In the genomic region with DNA sequence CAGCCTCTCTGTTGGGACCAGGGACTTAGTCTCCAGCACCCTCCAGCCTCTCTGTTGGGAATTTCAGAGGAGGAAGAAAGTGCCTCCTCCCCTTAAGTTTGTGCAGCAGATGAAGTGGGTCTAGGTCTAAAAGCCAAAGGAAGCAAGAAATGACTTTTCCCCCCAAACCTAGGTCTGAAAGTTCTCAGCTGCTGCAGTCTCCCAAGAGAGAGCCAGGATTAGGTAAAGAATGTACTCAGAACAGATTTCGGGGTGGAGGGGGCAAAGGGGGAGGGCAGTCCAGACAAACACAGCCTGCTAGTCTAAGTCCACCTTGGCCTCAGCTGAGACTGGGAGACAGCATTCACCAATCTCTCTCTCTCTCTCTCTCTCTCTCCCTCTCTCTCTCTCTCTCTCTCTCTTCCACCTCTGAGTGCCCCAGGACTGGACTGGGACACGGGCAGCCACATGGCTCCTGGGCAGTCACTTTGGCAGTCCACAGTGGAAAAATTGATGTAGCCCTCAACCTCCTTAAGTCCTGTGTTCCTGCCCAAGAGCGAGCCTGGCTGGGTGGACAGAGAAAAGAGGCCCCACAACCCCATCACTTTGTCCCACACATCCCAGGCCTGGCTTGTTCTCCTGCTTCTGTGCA, we compare ENCODE assay signal across 15 mouse cellular contexts. TPM values are rescaled to one million over a fixed set of nuclear protein-coding genes. Genes with fewer than 3 reads are reported as not detected.
DNase-seq lines count a peak whose midpoint lies in the region; ATAC-seq and TF ChIP-seq lines count a peak whose summit lies in the region.
"Had no signal": no experiment of that assay in that cellular context is flagged by ENCODE, and none has a peak within 500 bp of the region (broad histone marks: within the 10 kb centered on the region; RNA-seq: fewer than 3 reads in every experiment).

No protein-coding gene starts in this region.

- peaks cover 47% of the 10 kb centered on the region for H3K4me1 ChIP-seq in kidney, embryonic 15.5 days

- 45% methylated on average over 3 of the region's 3 CpGs for WGBS in kidney, embryonic 15.5 days

- H3K4me2 ChIP-seq in kidney, embryonic 15.5 days = no peak overlapping the region

- intact Hi-C loops in gastrocnemius, adult 2 months (cut with DNase I) = no loop called here

- no peak overlapping the region for H3K4me3 ChIP-seq in gastrocnemius, adult 2 months
- H3K4me3 ChIP-seq in kidney, embryonic 15.5 days (replicated peaks) = no peak overlapping the region

- no peak for ATAC-seq in kidney, embryonic 15.5 days (replicated peaks; ENCODE audit: low FRiP score)

- TF ChIP-seq CTCF in gastrocnemius, adult 2 months (IDR thresholded peaks at IDR 0.05) = no peak

- no peak overlapping the region for H3K9ac ChIP-seq in kidney, embryonic 15.5 days
- H3K9ac ChIP-seq: liver, embryonic 14.5 days had no signal

- H3K27me3 ChIP-seq in kidney, embryonic 15.5 days = no peaks in the 10 kb centered on the region

- no peaks in the 10 kb centered on the region for H3K9me3 ChIP-seq in kidney, embryonic 15.5 days (replicated peaks)

- H3K27ac ChIP-seq in gastrocnemius, adult 2 months = peak overlapping the region; percentile 63
- peak overlapping the region; percentile 52 for H3K27ac ChIP-seq in kidney, embryonic 15.5 days
- H3K27ac ChIP-seq: liver, embryonic 14.5 days had no signal

- no peaks in the 10 kb centered on the region for H3K36me3 ChIP-seq in kidney, embryonic 15.5 days

- peak; percentile 63 for DNase-seq in gastrocnemius, adult 2 months
- DNase-seq in gastrocnemius, adult 18-20 months (ENCODE audit: low spot score) = no peak
- no peak for DNase-seq in kidney, postnatal 10 days
- DNase-seq in MN1 (ENCODE audit: low spot score) = peak; percentile 29
- peak; percentile 36 for DNase-seq in heart, postnatal 4 days
- no peak for DNase-seq in cerebellum, postnatal 10 days
- DNase-seq in T-cell, adult 2 months (ENCODE audit: low spot score) = no peak
- DNase-seq: adrenal gland, adult 8-10 months; B cell, adult 2 months; gastrocnemius, postnatal 36 days; kidney, postnatal 25 days had no signal

RNA-seq across cellular contexts. Expression of a gene that starts 11.8 kb away (rescaled TPM):
- total RNA-seq in gastrocnemius, adult 2 months (2021) = 1 to 10 TPM; 1.7 to 5.2 TPM
- 1 to 10 TPM; 1.3 to 1.8 TPM for total RNA-seq in gastrocnemius, adult 18-20 months (2021)
- 18.7 and 21.1 TPM in 2 replicates for polyA plus RNA-seq in kidney, embryonic 15.5 days (2015; fragmentation: Nextera tagmentation; extraction: Ambion mirVana)
- 10 to 100 TPM; 36.7 to 40.9 TPM for total RNA-seq in heart, postnatal 4 days (2021)
- total RNA-seq: common myeloid progenitor, adult 5-6 weeks; neutrophil, adult 5-6 weeks had no signal

Comparison
In these comparisons a context has a peak if more than half of its experiments do, and no peak if none do; other contexts are left out.
1. DNase-seq: peak in gastrocnemius, adult 2 months (single experiment), MN1 (single experiment) and heart, postnatal 4 days (single experiment); none in gastrocnemius, adult 18-20 months (single experiment), kidney, postnatal 10 days (single experiment), cerebellum, postnatal 10 days (0 of 2) and T-cell, adult 2 months (single experiment).
2. RNA of a gene that starts 11.8 kb away (total RNA-seq): 36.7 to 40.9 TPM in heart, postnatal 4 days; 1.7 to 5.2 TPM in gastrocnemius, adult 2 months and 1.3 to 1.8 TPM in gastrocnemius, adult 18-20 months; every median in the first group is over 4 times any median in the second.